ENCODE assay signal across 8 mouse cellular contexts in the genomic region with DNA sequence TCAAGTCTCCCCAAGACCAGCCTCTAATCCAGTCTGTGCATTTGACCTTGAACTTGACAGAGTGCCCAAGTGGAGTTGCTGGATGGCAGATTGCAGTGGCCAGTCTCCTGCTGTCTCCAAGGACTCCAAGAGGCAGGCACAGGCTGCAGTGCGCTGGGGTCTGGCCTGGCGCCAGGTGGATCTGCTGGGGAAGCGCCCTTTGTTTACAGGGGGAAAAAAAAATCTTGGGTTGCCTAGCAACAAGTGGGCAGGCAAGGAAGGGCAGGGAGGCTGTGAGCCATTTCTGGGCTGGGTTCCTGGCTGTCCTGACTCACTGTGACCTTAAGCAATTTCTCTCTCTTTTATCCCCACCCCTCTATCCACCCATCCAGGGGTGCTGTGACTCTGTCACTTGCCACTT. TPM values are rescaled to one million over a fixed set of nuclear protein-coding genes. Genes with fewer than 3 reads are reported as not detected.
DNase-seq lines count a peak whose midpoint lies in the region; ATAC-seq and TF ChIP-seq lines count a peak whose summit lies in the region.

No protein-coding gene starts in this region.

- TF ChIP-seq CTCF in hindbrain, postnatal 0 days (IDR thresholded peaks at IDR 0.05; ENCODE audit: low read depth), result peak; percentile 7; the same call in 1 of the 2 replicates
- TF ChIP-seq CTCF in left cerebral cortex, adult 2 months (IDR thresholded peaks at IDR 0.05), result no peak

- no peaks in the 10 kb centered on the region for H3K9me3 ChIP-seq in hindbrain, postnatal 0 days (ENCODE audit: low read length)

- H3K36me3 ChIP-seq in hindbrain, postnatal 0 days (ENCODE audit: insufficient read depth, low read length), result no peaks in the 10 kb centered on the region

- no peak overlapping the region for H3K4me2 ChIP-seq in hindbrain, postnatal 0 days (ENCODE audit: low read depth, low read length)

- intact Hi-C loops in left cerebral cortex, adult 2 months (cut with DNase I), result loop anchor here (5.0 kb wide), 1 partner anchor 127 kb away; a partner anchor contains a TSS

- H3K4me1 ChIP-seq in hindbrain, postnatal 0 days (ENCODE audit: insufficient read depth, low read length), result peaks cover 16% of the 10 kb centered on the region

- 20% methylated on average over 3 of the region's 3 CpGs for WGBS in hindbrain, postnatal 0 days

- H3K9ac ChIP-seq in hindbrain, postnatal 0 days (replicated peaks; ENCODE audit: low read length), result no peak overlapping the region

- ATAC-seq in hindbrain, postnatal 0 days, result peak; percentile 84
- ATAC-seq in inflammation-experienced regulatory T-cells, adult 6 months, result no peak

- H3K27me3 ChIP-seq in hindbrain, postnatal 0 days (ENCODE audit: insufficient read depth, low read length), result no peaks in the 10 kb centered on the region

- DNase-seq in adrenal gland, adult 2 months, result peak; percentile 98
- peak; percentile 56 for DNase-seq in embryo, embryonic 10 days (ENCODE audit: low spot score)
- DNase-seq in gastrocnemius, postnatal 25 days, result peak; percentile 78
- peak; percentile 95 for DNase-seq in hindbrain, postnatal 0 days (ENCODE audit: low spot score)
- DNase-seq in left cerebral cortex, adult 2 months (ENCODE audit: extremely low spot score in 1 of 2, low spot score in 2 of 2), result peak; percentile 63 to 78
- peak; percentile 95 for DNase-seq in lung, postnatal 36 days
- DNase-seq in right cerebral cortex, adult 2 months (ENCODE audit: low spot score in 2 of 2), result peak; percentile 64 to 65

- peak overlapping the region; percentile 68; the same call in 1 of the 2 replicates for H3K27ac ChIP-seq in hindbrain, postnatal 0 days
- H3K27ac ChIP-seq in left cerebral cortex, adult 2 months, result peak overlapping the region; percentile 24; the same call in 1 of the 2 replicates

- no peak overlapping the region for H3K4me3 ChIP-seq in hindbrain, postnatal 0 days (ENCODE audit: low read length)
- H3K4me3 ChIP-seq in left cerebral cortex, adult 2 months, result no peak overlapping the region

RNA-seq across cellular contexts. Expression of a gene that starts 20.6 kb away (rescaled TPM):
- total RNA-seq in adrenal gland, adult 2 months (2021), result 1 to 10 TPM; 5.7 to 7.8 TPM
- polyA plus RNA-seq in adrenal gland, adult 2 months (2012; rRNA removed), result 12.3 and 13.4 TPM in 2 replicates
- total RNA-seq in gastrocnemius, postnatal 25 days (2021), result 1 to 10 TPM; 3.0 to 4.1 TPM
- total RNA-seq in hindbrain, postnatal 0 days (2014; rRNA removed), result 4.9 and 9.8 TPM in 2 replicates
- polyA plus RNA-seq in hindbrain, postnatal 0 days (2015; fragmentation: Nextera tagmentation; extraction: Ambion mirVana), result 3.7 and 4.4 TPM in 2 replicates
- total RNA-seq in left cerebral cortex, adult 2 months (2021), result 1 to 10 TPM; 2.2 to 3.5 TPM
- polyA plus RNA-seq in inflammation-experienced regulatory T-cells, adult 6 months (2017; shearing (Covaris generic)), result 1 to 10 TPM in 2 of 3 experiments, under 1 TPM in 1; 0.62 to 3.3 (median 1.5) TPM

RNA-seq across cellular contexts. Expression of a gene that starts 40.2 kb away (rescaled TPM):
- under 1 TPM; 0.43 to 0.73 TPM for total RNA-seq in adrenal gland, adult 2 months (2021)
- 4.7 and 5.6 TPM in 2 replicates for polyA plus RNA-seq in adrenal gland, adult 2 months (2012; rRNA removed)
- under 1 TPM in 1 of 2 experiments, not detected in 1; 0.33 TPM for total RNA-seq in gastrocnemius, postnatal 25 days (2021)
- total RNA-seq in hindbrain, postnatal 0 days (2014; rRNA removed), result 0.21 and 2.6 TPM in 2 replicates
- polyA plus RNA-seq in hindbrain, postnatal 0 days (2015; fragmentation: Nextera tagmentation; extraction: Ambion mirVana), result 0.46 and 0.87 TPM in 2 replicates
- total RNA-seq in left cerebral cortex, adult 2 months (2021), result 1 to 10 TPM; 1.3 to 2.6 TPM
- under 1 TPM; 0.59 to 0.79 (median 0.75) TPM for polyA plus RNA-seq in inflammation-experienced regulatory T-cells, adult 6 months (2017; shearing (Covaris generic))

RNA-seq across cellular contexts. Expression of a gene that starts 45.7 kb away (rescaled TPM):
- total RNA-seq in adrenal gland, adult 2 months (2021), result 10 to 100 TPM; 30.0 to 36.2 TPM
- 104 and 121 TPM in 2 replicates for polyA plus RNA-seq in adrenal gland, adult 2 months (2012; rRNA removed)
- 10 to 100 TPM; 12.4 to 14.5 TPM for total RNA-seq in gastrocnemius, postnatal 25 days (2021)
- 79.0 and 96.5 TPM in 2 replicates for total RNA-seq in hindbrain, postnatal 0 days (2014; rRNA removed)
- polyA plus RNA-seq in hindbrain, postnatal 0 days (2015; fragmentation: Nextera tagmentation; extraction: Ambion mirVana), result 85.9 and 90.0 TPM in 2 replicates
- 10 to 100 TPM; 69.0 to 73.5 TPM for total RNA-seq in left cerebral cortex, adult 2 months (2021)
- polyA plus RNA-seq in inflammation-experienced regulatory T-cells, adult 6 months (2017; shearing (Covaris generic)), result 10 to 100 TPM; 16.2 to 34.6 (median 34.0) TPM

RNA-seq across cellular contexts. Expression of a gene that starts 52.9 kb away (rescaled TPM):
- total RNA-seq in adrenal gland, adult 2 months (2021), result 1 to 10 TPM; 3.2 to 3.9 TPM
- polyA plus RNA-seq in adrenal gland, adult 2 months (2012; rRNA removed), result 53.9 and 64.0 TPM in 2 replicates
- total RNA-seq in gastrocnemius, postnatal 25 days (2021), result 1 to 10 TPM; 1.9 to 3.1 TPM
- total RNA-seq in hindbrain, postnatal 0 days (2014; rRNA removed), result 12.9 and 15.7 TPM in 2 replicates
- 4.3 TPM in 2 replicates for polyA plus RNA-seq in hindbrain, postnatal 0 days (2015; fragmentation: Nextera tagmentation; extraction: Ambion mirVana)
- total RNA-seq in left cerebral cortex, adult 2 months (2021), result 1 to 10 TPM; 4.1 to 4.5 TPM
- polyA plus RNA-seq in inflammation-experienced regulatory T-cells, adult 6 months (2017; shearing (Covaris generic)), result not detected
